In genomic region chr3:87973593-87974380, GRCm38 (mm10) we compare ENCODE assay signal across 8 mouse cellular contexts. TPM values are rescaled to one million over a fixed set of nuclear protein-coding genes. Genes with fewer than 3 reads are reported as not detected.
A peak's percentile ranks its signal among the peaks of the same experiment; 100 is the strongest.
DNase-seq lines count a peak whose midpoint lies in the region; ATAC-seq and TF ChIP-seq lines count a peak whose summit lies in the region.

No protein-coding gene starts in this region.

- H3K79me2 ChIP-seq in myocyte (ENCODE audit: control insufficient read depth, insufficient read depth), result peaks cover 57% of the 10 kb centered on the region

- no peak overlapping the region for H3K27ac ChIP-seq in kidney, embryonic 14.5 days (ENCODE audit: low read depth, low read length)
- H3K27ac ChIP-seq in kidney, adult 2 months (ENCODE audit: insufficient read depth, low read depth, low read length), result no peak overlapping the region
- H3K27ac ChIP-seq in embryonic facial prominence, embryonic 14.5 days (replicated peaks; ENCODE audit: low read depth, low read length), result 0 out of 2 replicates have a peak overlapping the region, but pooled peaks have one; percentile 11
- H3K27ac ChIP-seq in hindbrain, postnatal 0 days, result peak overlapping the region; percentile 33

- peaks cover 19% of the 10 kb centered on the region for H3K36me3 ChIP-seq in kidney, embryonic 14.5 days (ENCODE audit: control insufficient read depth, insufficient read depth, low read length)
- no peaks in the 10 kb centered on the region for H3K36me3 ChIP-seq in kidney, adult 2 months (ENCODE audit: control insufficient read depth, insufficient read depth, low read length)
- H3K36me3 ChIP-seq in embryonic facial prominence, embryonic 14.5 days (ENCODE audit: control insufficient read depth, insufficient read depth, low read length), result 0 out of 2 replicates have a peak, but pooled peaks cover 10% of the 10 kb centered on the region
- H3K36me3 ChIP-seq in hindbrain, postnatal 0 days (ENCODE audit: insufficient read depth, low read length), result no peaks in the 10 kb centered on the region
- H3K36me3 ChIP-seq in myocyte (ENCODE audit: control insufficient read depth, insufficient read depth), result peaks cover 44% of the 10 kb centered on the region

- H3K4me2 ChIP-seq in kidney, embryonic 14.5 days (replicated peaks; ENCODE audit: low read depth, low read length), result peak overlapping the region; percentile 96
- H3K4me2 ChIP-seq in embryonic facial prominence, embryonic 14.5 days (ENCODE audit: low read depth, low read length), result peak overlapping the region; percentile 95
- H3K4me2 ChIP-seq in hindbrain, postnatal 0 days (ENCODE audit: low read depth, low read length), result peak overlapping the region; percentile 67
- peak overlapping the region; percentile 82 for H3K4me2 ChIP-seq in myocyte (ENCODE audit: low read depth)

- peak overlapping the region; percentile 82; the same call in 1 of the 2 replicates for H3K9ac ChIP-seq in kidney, embryonic 14.5 days (ENCODE audit: low read depth, low read length)
- H3K9ac ChIP-seq in embryonic facial prominence, embryonic 14.5 days (ENCODE audit: low read depth, low read length), result peak overlapping the region; percentile 69
- H3K9ac ChIP-seq in hindbrain, postnatal 0 days (replicated peaks; ENCODE audit: low read length), result peak overlapping the region; percentile 26; the same call in 1 of the 2 replicates

- 38% methylated on average over 14 of the region's 14 CpGs for WGBS in kidney, embryonic 14.5 days
- 64% methylated on average over 14 of the region's 14 CpGs for WGBS in kidney, adult 2 months
- 36% methylated on average over 14 of the region's 14 CpGs for WGBS in embryonic facial prominence, embryonic 14.5 days
- 20% methylated on average over 14 of the region's 14 CpGs for WGBS in hindbrain, postnatal 0 days

- H3K4me1 ChIP-seq in kidney, embryonic 14.5 days (ENCODE audit: control insufficient read depth, insufficient read depth, low read length), result peaks cover 45% of the 10 kb centered on the region
- H3K4me1 ChIP-seq in kidney, adult 2 months (ENCODE audit: control insufficient read depth, insufficient read depth, low read length), result no peaks in the 10 kb centered on the region
- peaks cover 32% of the 10 kb centered on the region for H3K4me1 ChIP-seq in embryonic facial prominence, embryonic 14.5 days (ENCODE audit: control insufficient read depth, insufficient read depth, low read length)
- H3K4me1 ChIP-seq in hindbrain, postnatal 0 days (ENCODE audit: insufficient read depth, low read length), result peaks cover 12% of the 10 kb centered on the region

- DNase-seq in kidney, adult 2 months, result no peak
- DNase-seq in embryonic facial prominence, embryonic 14.5 days (ENCODE audit: low spot score), result no peak
- no peak for DNase-seq in hindbrain, postnatal 0 days (ENCODE audit: low spot score)
- no peak for DNase-seq in frontal cortex, postnatal 10 days (ENCODE audit: low spot score in 2 of 2)
- no peak for DNase-seq in cerebellum, adult 8-10 months
- no peak for DNase-seq in urinary bladder, adult 2 months (ENCODE audit: low spot score)

- no peaks in the 10 kb centered on the region for H3K9me3 ChIP-seq in kidney, embryonic 14.5 days (ENCODE audit: control insufficient read depth, low read length)
- no peaks in the 10 kb centered on the region for H3K9me3 ChIP-seq in embryonic facial prominence, embryonic 14.5 days (ENCODE audit: control insufficient read depth, low read length)
- H3K9me3 ChIP-seq in hindbrain, postnatal 0 days (ENCODE audit: low read length), result no peaks in the 10 kb centered on the region

- H3K4me3 ChIP-seq in kidney, embryonic 14.5 days (ENCODE audit: low read length), result peak overlapping the region; percentile 71
- H3K4me3 ChIP-seq in kidney, adult 2 months (ENCODE audit: insufficient read depth, low read depth, low read length), result no peak overlapping the region; the same call in 1 of the 2 replicates
- peak overlapping the region; percentile 54 for H3K4me3 ChIP-seq in embryonic facial prominence, embryonic 14.5 days (ENCODE audit: low read depth, low read length)
- peak overlapping the region; percentile 19 for H3K4me3 ChIP-seq in hindbrain, postnatal 0 days (ENCODE audit: low read length)
- H3K4me3 ChIP-seq in myocyte, result peak overlapping the region; percentile 100

- TF ChIP-seq POLR2A in kidney, adult 2 months (IDR thresholded peaks at IDR 0.05; ENCODE audit: low read depth, low read length), result no peak
- TF ChIP-seq POLR2A in myocyte (IDR thresholded peaks at IDR 0.05; ENCODE audit: insufficient read length, low read depth), result peak; percentile 19

- no peak for TF ChIP-seq CTCF in kidney, adult 2 months (conservative IDR thresholded peaks at IDR 0.05; ENCODE audit: insufficient read depth, insufficient read length, low read depth, low read length)
- TF ChIP-seq CTCF in hindbrain, postnatal 0 days (IDR thresholded peaks at IDR 0.05; ENCODE audit: low read depth), result no peak

- ATAC-seq in kidney, embryonic 14.5 days (ENCODE audit: low FRiP score, low TSS enrichment), result no peak
- no peak; the same call in 1 of the 2 replicates for ATAC-seq in embryonic facial prominence, embryonic 14.5 days (ENCODE audit: low read depth)
- peak; percentile 19; the same call in 1 of the 2 replicates for ATAC-seq in hindbrain, postnatal 0 days

- peak overlapping the region; percentile 98 for H3ac ChIP-seq in myocyte (ENCODE audit: control insufficient read depth, insufficient read length)

- H3K27me3 ChIP-seq in kidney, embryonic 14.5 days (ENCODE audit: control insufficient read depth, insufficient read depth, low read length), result no peaks in the 10 kb centered on the region
- H3K27me3 ChIP-seq in kidney, adult 2 months (replicated peaks; ENCODE audit: control insufficient read depth, insufficient read depth, low read length), result no peaks in the 10 kb centered on the region
- peaks cover 8% of the 10 kb centered on the region for H3K27me3 ChIP-seq in embryonic facial prominence, embryonic 14.5 days (replicated peaks; ENCODE audit: control insufficient read depth, insufficient read depth, low read length)
- H3K27me3 ChIP-seq in hindbrain, postnatal 0 days (ENCODE audit: insufficient read depth, low read length), result no peaks in the 10 kb centered on the region
- H3K27me3 ChIP-seq in myocyte (ENCODE audit: control insufficient read depth, insufficient read depth, insufficient read length), result no peaks in the 10 kb centered on the region

TF ChIP-seq in myocyte, 11 proteins besides CTCF, POLR2A, EP300 and RAD21 (continues in another document):
- peak; percentile 11 for TF ChIP-seq POLR2AphosphoS2 (IDR thresholded peaks at IDR 0.05; ENCODE audit: insufficient read length, low read depth)
- peak; percentile 4 to 62 (median 15) for TF ChIP-seq MYOD1 (IDR thresholded peaks at IDR 0.05; ENCODE audit: control insufficient read depth in 1 of 3, insufficient read length in 2 of 3, low read depth in 2 of 3)
- TF ChIP-seq SRF (IDR thresholded peaks at IDR 0.05; ENCODE audit: control insufficient read depth, insufficient read length, low read depth), result no peak
- no peak for TF ChIP-seq TCF3 (IDR thresholded peaks at IDR 0.05; ENCODE audit: insufficient read length, low read depth)

RNA-seq across cellular contexts. Expression of gene Nes, which starts 2.9 kb away (rescaled TPM):
- 14.8 and 26.1 TPM in 2 replicates for polyA plus RNA-seq in kidney, embryonic 14.5 days (2014; fragmentation: Nextera tagmentation; extraction: Ambion mirVana)
- 7.2 and 7.5 TPM in 2 replicates for polyA plus RNA-seq in kidney, adult 2 months (2012; rRNA removed)
- 36.4 and 40.5 TPM in 2 replicates for polyA plus RNA-seq in embryonic facial prominence, embryonic 14.5 days (2014; fragmentation: Nextera tagmentation; extraction: Ambion mirVana)
- total RNA-seq in hindbrain, postnatal 0 days (2014; rRNA removed), result 37.2 and 40.0 TPM in 2 replicates
- 14.9 and 15.7 TPM in 2 replicates for polyA plus RNA-seq in hindbrain, postnatal 0 days (2015; fragmentation: Nextera tagmentation; extraction: Ambion mirVana)
- 268 TPM for polyA plus RNA-seq in myocyte (2012; fragmentation: generic; extraction: Trizol)
- 3.7 and 5.3 TPM in 2 replicates for polyA plus RNA-seq in urinary bladder, adult 2 months (2012; rRNA removed)

RNA-seq across cellular contexts. Expression of gene Crabp2, which starts 25.3 kb away (rescaled TPM):
- polyA plus RNA-seq in kidney, embryonic 14.5 days (2014; fragmentation: Nextera tagmentation; extraction: Ambion mirVana), result 113 and 169 TPM in 2 replicates
- 0.88 and 0.94 TPM in 2 replicates for polyA plus RNA-seq in kidney, adult 2 months (2012; rRNA removed)
- polyA plus RNA-seq in embryonic facial prominence, embryonic 14.5 days (2014; fragmentation: Nextera tagmentation; extraction: Ambion mirVana), result 145 and 175 TPM in 2 replicates
- 9.8 and 28.6 TPM in 2 replicates for total RNA-seq in hindbrain, postnatal 0 days (2014; rRNA removed)
- 44.5 and 46.3 TPM in 2 replicates for polyA plus RNA-seq in hindbrain, postnatal 0 days (2015; fragmentation: Nextera tagmentation; extraction: Ambion mirVana)
- polyA plus RNA-seq in myocyte (2012; fragmentation: generic; extraction: Trizol), result 67.6 TPM
- 0.91 and 1.4 TPM in 2 replicates for polyA plus RNA-seq in urinary bladder, adult 2 months (2012; rRNA removed)

RNA-seq across cellular contexts. Expression of gene Bcan, which starts 26.2 kb away (rescaled TPM):
- not detected in 2 replicates for polyA plus RNA-seq in kidney, embryonic 14.5 days (2014; fragmentation: Nextera tagmentation; extraction: Ambion mirVana)
- polyA plus RNA-seq in kidney, adult 2 months (2012; rRNA removed), result 0.34 and 0.48 TPM in 2 replicates
- 0.63 and 1.1 TPM in 2 replicates for polyA plus RNA-seq in embryonic facial prominence, embryonic 14.5 days (2014; fragmentation: Nextera tagmentation; extraction: Ambion mirVana)
- 318 and 347 TPM in 2 replicates for total RNA-seq in hindbrain, postnatal 0 days (2014; rRNA removed)
- 229 and 237 TPM in 2 replicates for polyA plus RNA-seq in hindbrain, postnatal 0 days (2015; fragmentation: Nextera tagmentation; extraction: Ambion mirVana)
- 0.06 TPM for polyA plus RNA-seq in myocyte (2012; fragmentation: generic; extraction: Trizol)
- polyA plus RNA-seq in urinary bladder, adult 2 months (2012; rRNA removed), result 0.15 and 0.28 TPM in 2 replicates

RNA-seq across cellular contexts. Expression of gene Rrnad1, which starts 43.3 kb away (rescaled TPM):
- 19.3 and 21.6 TPM in 2 replicates for polyA plus RNA-seq in kidney, embryonic 14.5 days (2014; fragmentation: Nextera tagmentation; extraction: Ambion mirVana)
- 19.3 and 27.3 TPM in 2 replicates for polyA plus RNA-seq in kidney, adult 2 months (2012; rRNA removed)
- 12.8 and 13.3 TPM in 2 replicates for polyA plus RNA-seq in embryonic facial prominence, embryonic 14.5 days (2014; fragmentation: Nextera tagmentation; extraction: Ambion mirVana)
- 19.4 and 36.4 TPM in 2 replicates for total RNA-seq in hindbrain, postnatal 0 days (2014; rRNA removed)
- 18.1 and 19.3 TPM in 2 replicates for polyA plus RNA-seq in hindbrain, postnatal 0 days (2015; fragmentation: Nextera tagmentation; extraction: Ambion mirVana)
- 7.0 TPM for polyA plus RNA-seq in myocyte (2012; fragmentation: generic; extraction: Trizol)
- polyA plus RNA-seq in urinary bladder, adult 2 months (2012; rRNA removed), result 28.4 and 33.2 TPM in 2 replicates

RNA-seq across cellular contexts. Expression of gene Isg20l2, which starts 43.7 kb away (rescaled TPM):
- polyA plus RNA-seq in kidney, embryonic 14.5 days (2014; fragmentation: Nextera tagmentation; extraction: Ambion mirVana), result 34.6 and 45.5 TPM in 2 replicates
- 11.0 and 11.5 TPM in 2 replicates for polyA plus RNA-seq in kidney, adult 2 months (2012; rRNA removed)
- polyA plus RNA-seq in embryonic facial prominence, embryonic 14.5 days (2014; fragmentation: Nextera tagmentation; extraction: Ambion mirVana), result 20.9 and 22.9 TPM in 2 replicates
- total RNA-seq in hindbrain, postnatal 0 days (2014; rRNA removed), result 23.8 and 26.2 TPM in 2 replicates
- 19.1 and 20.1 TPM in 2 replicates for polyA plus RNA-seq in hindbrain, postnatal 0 days (2015; fragmentation: Nextera tagmentation; extraction: Ambion mirVana)
- polyA plus RNA-seq in myocyte (2012; fragmentation: generic; extraction: Trizol), result 19.4 TPM
- polyA plus RNA-seq in urinary bladder, adult 2 months (2012; rRNA removed), result 22.8 and 24.0 TPM in 2 replicates

Comparison
In these comparisons a context has a peak if more than half of its experiments do, and no peak if none do; other contexts are left out.
1. RNA of gene Crabp2, which starts 25.3 kb away (polyA plus RNA-seq): 145 to 175 TPM in embryonic facial prominence, embryonic 14.5 days, 113 to 169 TPM in kidney, embryonic 14.5 days, 67.6 TPM in myocyte (single experiment) and 44.5 to 46.3 TPM in hindbrain, postnatal 0 days; 0.91 to 1.4 TPM in urinary bladder, adult 2 months and 0.88 to 0.94 TPM in kidney, adult 2 months; every median in the first group is over 10 times any median in the second.
2. H3K27ac ChIP-seq: peak in embryonic facial prominence, embryonic 14.5 days (single experiment) and hindbrain, postnatal 0 days (single experiment); none in kidney, embryonic 14.5 days (single experiment) and kidney, adult 2 months (single experiment).
3. H3K9ac ChIP-seq: peak in every context shown above with its lines; median percentile 82 in kidney, embryonic 14.5 days; 69 in embryonic facial prominence, embryonic 14.5 days; 26 in hindbrain, postnatal 0 days.
4. RNA of gene Bcan, which starts 26.2 kb away (polyA plus RNA-seq): 229 to 237 TPM in hindbrain, postnatal 0 days; 0.63 to 1.1 TPM in embryonic facial prominence, embryonic 14.5 days, 0.34 to 0.48 TPM in kidney, adult 2 months, 0.15 to 0.28 TPM in urinary bladder, adult 2 months, 0.06 TPM in myocyte (single experiment) and not detected in kidney, embryonic 14.5 days; every median in the first group is over 100 times any median in the second.
5. Peak in every context shown above with its lines, with median percentiles within 50 percentile points of each other: H3K4me2 ChIP-seq.